Mouse (Mus musculus) erythroblast, adult 5-6 weeks (primary cell): Measurements from ENCODE around the gene Ankdd1a. TPM values are rescaled to one million over a fixed set of nuclear protein-coding genes. Genes with fewer than 3 reads are reported as not detected.

Experiments used
- total RNA-seq, 2 experiments: library from RNA; stranded (forward) in 1 of 2; stranded (reverse) in 1 of 2; fragments of 150-400 nt in 1 of 2; fragments of 200-764, 138-1000 nt in 1 of 2; gene quantifications; 2 replicates each; pipeline versions ENCODE4 v1.2.3 to v1.2.4; 2015 to 2017; ENCODE audit warnings: low replicate concordance in 2 of 2

Gene Ankdd1a
- total RNA-seq, 2 experiments from 2014 or later = not detected

Other genes starting within 250 kb of the Ankdd1a start
- 16.3 and 20.8 TPM in 2 replicates for gene Clpx, start 225.9 kb downstream of the Ankdd1a start, total RNA-seq (2015; ENCODE audit: low replicate concordance)
- 34.5 and 43.6 TPM in 2 replicates for gene Clpx, start 225.9 kb downstream of the Ankdd1a start, total RNA-seq (2017; ENCODE audit: low replicate concordance)
- gene Pdcd7, start 174.1 kb downstream of the Ankdd1a start, total RNA-seq (2015; ENCODE audit: low replicate concordance) = 2.7 and 5.4 TPM in 2 replicates
- gene Pdcd7, start 174.1 kb downstream of the Ankdd1a start, total RNA-seq (2017; ENCODE audit: low replicate concordance) = 8.8 and 10.5 TPM in 2 replicates
- gene Ubap1l, start 159.2 kb downstream of the Ankdd1a start, total RNA-seq (2015; ENCODE audit: low replicate concordance) = not detected in 2 replicates
- not detected in 2 replicates for gene Ubap1l, start 159.2 kb downstream of the Ankdd1a start, total RNA-seq (2017; ENCODE audit: low replicate concordance)
- not detected in 2 replicates for gene Kbtbd13, start 128.5 kb downstream of the Ankdd1a start, total RNA-seq (2015; ENCODE audit: low replicate concordance)
- gene Kbtbd13, start 128.5 kb downstream of the Ankdd1a start, total RNA-seq (2017; ENCODE audit: low replicate concordance) = not detected in 2 replicates
- not detected in 2 replicates for gene Rasl12, start 121.7 kb downstream of the Ankdd1a start, total RNA-seq (2015; ENCODE audit: low replicate concordance)
- 0.14 TPM in 1 of 2 replicates, not detected in the other for gene Rasl12, start 121.7 kb downstream of the Ankdd1a start, total RNA-seq (2017; ENCODE audit: low replicate concordance)
- gene Slc51b, start 97.2 kb downstream of the Ankdd1a start, total RNA-seq (2015; ENCODE audit: low replicate concordance) = not detected in 2 replicates
- gene Slc51b, start 97.2 kb downstream of the Ankdd1a start, total RNA-seq (2017; ENCODE audit: low replicate concordance) = not detected in 2 replicates
- gene Mtfmt, start 84.4 kb downstream of the Ankdd1a start, total RNA-seq (2015; ENCODE audit: low replicate concordance) = 2.1 and 4.8 TPM in 2 replicates
- 1.2 and 2.5 TPM in 2 replicates for gene Mtfmt, start 84.4 kb downstream of the Ankdd1a start, total RNA-seq (2017; ENCODE audit: low replicate concordance)
- gene Spg21, start 59.2 kb downstream of the Ankdd1a start, total RNA-seq (2015; ENCODE audit: low replicate concordance) = 12.5 and 12.7 TPM in 2 replicates
- 10.2 and 14.9 TPM in 2 replicates for gene Spg21, start 59.2 kb downstream of the Ankdd1a start, total RNA-seq (2017; ENCODE audit: low replicate concordance)
- 22.3 and 23.4 TPM in 2 replicates for gene Plekho2, start 59.8 kb upstream of the Ankdd1a start, total RNA-seq (2015; ENCODE audit: low replicate concordance)
- gene Plekho2, start 59.8 kb upstream of the Ankdd1a start, total RNA-seq (2017; ENCODE audit: low replicate concordance) = 25.3 and 39.0 TPM in 2 replicates
- 2.9 and 6.9 TPM in 2 replicates for gene Pif1, start 67.0 kb upstream of the Ankdd1a start, total RNA-seq (2015; ENCODE audit: low replicate concordance)
- gene Pif1, start 67.0 kb upstream of the Ankdd1a start, total RNA-seq (2017; ENCODE audit: low replicate concordance) = 6.5 and 19.7 TPM in 2 replicates
- 0.84 TPM in 1 of 2 replicates, not detected in the other for gene Rbpms2, start 109.5 kb upstream of the Ankdd1a start, total RNA-seq (2015; ENCODE audit: low replicate concordance)
- 0.17 TPM in 1 of 2 replicates, not detected in the other for gene Rbpms2, start 109.5 kb upstream of the Ankdd1a start, total RNA-seq (2017; ENCODE audit: low replicate concordance)
- 8.3 and 9.0 TPM in 2 replicates for gene Oaz2, start 147.8 kb upstream of the Ankdd1a start, total RNA-seq (2015; ENCODE audit: low replicate concordance)
- 16.3 and 17.7 TPM in 2 replicates for gene Oaz2, start 147.8 kb upstream of the Ankdd1a start, total RNA-seq (2017; ENCODE audit: low replicate concordance)